Mouse (Mus musculus) myocyte (in vitro differentiated cells): ENCODE data around the gene BC048679. TPM values are rescaled to one million over a fixed set of nuclear protein-coding genes. Genes with fewer than 3 reads are reported as not detected.
A peak's percentile ranks its signal among the peaks of the same experiment; 100 is the strongest.

Experiments used
- H3K27me3 ChIP-seq: one replicate; pipeline ENCODE4 v1.6.1; 2011; ENCODE audit not compliant: control insufficient read depth, insufficient read depth, insufficient read length
- H3K36me3 ChIP-seq: one replicate; pipeline ENCODE4 v1.6.1; 2011; ENCODE audit not compliant: control insufficient read depth, insufficient read depth
- H3K4me2 ChIP-seq: one replicate; pipeline ENCODE4 v1.6.1; 2011; ENCODE audit warnings: low read depth, control low read depth
- H3K4me3 ChIP-seq: one replicate; pipeline ENCODE4 v1.5.1; 2011; ENCODE audit warnings: mild to moderate bottlenecking, control low read depth, moderate library complexity
- H3K79me2 ChIP-seq: one replicate; pipeline ENCODE4 v1.6.1; 2011; ENCODE audit not compliant: control insufficient read depth, insufficient read depth
- H3ac ChIP-seq: one replicate; pipeline ENCODE4 v1.6.1; 2011; ENCODE audit not compliant: control insufficient read depth, insufficient read length
- CEBPB ChIP-seq: IDR thresholded peaks from 2 replicates; pipeline ENCODE4 v1.6.1; 2011; ENCODE audit warnings: mild to moderate bottlenecking, moderate library complexity; ENCODE audit not compliant: poor library complexity, insufficient read depth, severe bottlenecking
- E2F4 ChIP-seq: IDR thresholded peaks from one replicate; pipeline ENCODE4 v1.6.1; 2011; ENCODE audit warnings: mild to moderate bottlenecking, control low read depth, moderate library complexity; ENCODE audit not compliant: insufficient read depth
- MAX ChIP-seq: IDR thresholded peaks from one replicate; pipeline ENCODE4 v1.6.1; 2011; ENCODE audit warnings: low read depth, mild to moderate bottlenecking, control low read depth
- MYOD1 ChIP-seq, 3 experiments: IDR thresholded peaks; one replicate each; pipeline ENCODE4 v1.6.1; 2011; ENCODE audit warnings: control low read depth in 2 of 3, low read depth in 2 of 3, mild to moderate bottlenecking in 2 of 3, moderate library complexity in 1 of 3; ENCODE audit not compliant: insufficient read length in 2 of 3, control insufficient read depth in 1 of 3
- MYOG ChIP-seq, 3 experiments: IDR thresholded peaks; one replicate each; pipeline ENCODE4 v1.6.1; 2011; ENCODE audit warnings: control low read depth in 2 of 3, low read depth in 2 of 3, mild to moderate bottlenecking in 2 of 3; ENCODE audit not compliant: insufficient read length in 2 of 3, control insufficient read depth in 1 of 3, insufficient read depth in 1 of 3
- POLR2A ChIP-seq: IDR thresholded peaks from one replicate; pipeline ENCODE4 v1.6.1; 2011; ENCODE audit warnings: low read depth, mild to moderate bottlenecking, control low read depth, moderate library complexity; ENCODE audit not compliant: insufficient read length
- POLR2AphosphoS2 ChIP-seq: IDR thresholded peaks from one replicate; pipeline ENCODE4 v1.6.1; 2011; ENCODE audit warnings: low read depth, control low read depth; ENCODE audit not compliant: insufficient read length
- REST ChIP-seq: IDR thresholded peaks from one replicate; pipeline ENCODE4 v1.6.1; 2011; ENCODE audit warnings: mild to moderate bottlenecking, control low read depth, moderate library complexity; ENCODE audit not compliant: insufficient read depth, insufficient read length
- SRF ChIP-seq: IDR thresholded peaks from one replicate; pipeline ENCODE4 v1.6.1; 2011; ENCODE audit warnings: low read depth; ENCODE audit not compliant: control insufficient read depth, insufficient read length
- TCF12 ChIP-seq: IDR thresholded peaks from one replicate; pipeline ENCODE4 v1.6.1; 2011; ENCODE audit warnings: mild to moderate bottlenecking, control low read depth; ENCODE audit not compliant: poor library complexity, insufficient read depth, severe bottlenecking
- TCF3 ChIP-seq: IDR thresholded peaks from one replicate; pipeline ENCODE4 v1.6.1; 2011; ENCODE audit warnings: low read depth, control low read depth; ENCODE audit not compliant: insufficient read length
- USF1 ChIP-seq: IDR thresholded peaks from one replicate; pipeline ENCODE4 v1.6.1; 2011; ENCODE audit warnings: low read depth, mild to moderate bottlenecking, control low read depth, moderate library complexity
- polyA plus RNA-seq: library from polyadenylated mRNA; unstranded; fragments of >200 nt; fragmentation: generic; extraction: Trizol; gene quantifications from one replicate; pipeline ENCODE4 v1.2.1, GENCODE M21; 2012; ENCODE audit warnings: missing spikeins

The BC048679 gene
- polyA plus RNA-seq, 1 experiment: not detected

DNA sequence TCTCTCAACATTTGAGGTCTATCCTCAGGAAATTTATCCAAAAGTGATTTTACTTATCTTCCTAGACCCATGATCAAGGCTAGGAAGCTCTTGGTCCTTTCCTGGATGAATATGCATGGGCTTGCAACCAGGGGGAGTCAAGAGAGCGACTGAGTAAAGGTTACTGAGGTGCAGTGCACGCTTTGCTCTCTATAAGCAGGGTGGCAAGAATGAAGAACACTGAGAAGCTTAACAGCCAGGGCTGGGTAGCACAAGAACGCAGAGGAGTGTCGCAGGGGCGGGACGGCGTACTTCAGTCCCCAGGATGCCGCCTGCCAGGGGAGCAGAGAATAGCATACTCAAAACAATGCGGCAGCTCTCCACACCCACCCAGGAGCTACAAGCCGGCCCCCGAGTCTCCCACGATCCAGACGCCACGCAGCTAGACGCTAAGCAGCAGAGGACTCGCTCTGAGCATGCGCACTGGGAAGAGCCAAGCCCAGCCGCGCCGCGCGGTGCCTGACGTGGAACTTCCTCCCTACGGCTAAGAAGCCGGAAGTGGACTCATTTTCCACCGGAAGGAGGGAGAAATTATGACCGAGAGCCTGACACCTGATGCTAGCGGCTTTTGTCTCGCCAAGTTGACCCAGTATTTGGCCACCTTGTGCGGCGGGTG, 25.1 kb upstream of the BC048679 start:
- Histone ChIP-seq H3K4me3 (peak overlapping the region; percentile 70), H3K4me2 (peak overlapping the region; percentile 96), H3ac (peak overlapping the region; percentile 64), H3K79me2 (peaks cover 22% of the 10 kb centered on the region), H3K27me3 (no peaks in the 10 kb centered on the region), H3K36me3 (peaks cover 3% of the 10 kb centered on the region)
- TF ChIP-seq MAX (no peak), TCF12 (no peak), POLR2A (peak; percentile 87), REST (no peak), E2F4 (no peak), MYOG (IDR thresholded peaks at IDR 0.05; ENCODE audit: control insufficient read depth in 1 of 3, insufficient read depth in 1 of 3, insufficient read length in 2 of 3, low read depth in 2 of 3) (no peak), SRF (no peak), USF1 (no peak), CEBPB (no peak), MYOD1 (IDR thresholded peaks at IDR 0.05; ENCODE audit: control insufficient read depth in 1 of 3, insufficient read length in 2 of 3, low read depth in 2 of 3) (no peak), TCF3 (no peak), POLR2AphosphoS2 (peak; percentile 83)

DNA sequence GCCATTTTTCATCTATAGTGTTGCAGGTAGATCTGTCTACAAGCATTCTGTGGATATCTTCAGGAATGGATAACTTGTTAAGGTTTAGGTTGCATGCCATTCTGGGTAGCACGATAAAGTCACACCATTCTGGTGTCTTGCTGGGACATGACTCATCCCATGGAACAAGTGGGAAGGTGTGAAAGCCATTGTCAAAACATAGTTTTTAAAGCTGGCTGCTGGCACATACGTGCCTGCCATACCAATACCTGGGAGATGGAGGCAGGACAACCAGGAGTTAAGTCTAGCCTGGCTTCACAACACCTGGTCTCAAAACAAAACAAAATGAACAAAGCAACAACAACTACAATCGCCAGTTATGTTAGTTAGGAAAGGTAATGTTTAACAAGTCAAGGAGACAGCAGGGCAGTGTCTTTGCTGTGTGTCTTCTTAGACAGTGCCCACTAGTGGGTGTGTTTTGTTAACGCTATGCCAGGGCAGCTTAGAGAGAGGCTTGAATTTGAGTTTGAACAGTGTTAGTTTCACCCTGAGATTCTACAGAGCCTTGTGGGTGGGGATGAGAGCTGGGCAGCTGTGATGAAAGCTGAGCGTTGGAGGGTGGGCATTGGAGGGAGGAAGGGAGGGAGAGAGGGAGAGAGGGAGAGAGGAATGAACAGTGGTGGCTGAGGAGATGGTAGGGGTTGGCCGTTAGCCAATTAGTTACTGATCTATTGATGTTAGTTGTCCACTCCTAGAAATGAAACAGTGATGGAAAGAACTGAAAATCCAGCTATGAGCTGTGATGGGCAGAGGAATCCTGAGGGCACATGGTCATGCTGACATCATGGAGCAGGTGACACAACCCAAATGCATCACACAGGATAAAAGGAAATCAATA, 18.3 kb upstream of the BC048679 start:
- Histone ChIP-seq H3ac (no peak overlapping the region), H3K4me2 (no peak overlapping the region), H3K27me3 (peaks cover 16% of the 10 kb centered on the region), H3K4me3 (no peak overlapping the region), H3K36me3 (no peaks in the 10 kb centered on the region), H3K79me2 (no peaks in the 10 kb centered on the region)
- TF ChIP-seq TCF12 (no peak), POLR2A (no peak), REST (no peak), USF1 (no peak), E2F4 (no peak), TCF3 (no peak), MAX (no peak), MYOD1 (IDR thresholded peaks at IDR 0.05; ENCODE audit: control insufficient read depth in 1 of 3, insufficient read length in 2 of 3, low read depth in 2 of 3) (no peak), MYOG (IDR thresholded peaks at IDR 0.05; ENCODE audit: control insufficient read depth in 1 of 3, insufficient read depth in 1 of 3, insufficient read length in 2 of 3, low read depth in 2 of 3) (no peak), POLR2AphosphoS2 (no peak), SRF (no peak), CEBPB (no peak)

DNA sequence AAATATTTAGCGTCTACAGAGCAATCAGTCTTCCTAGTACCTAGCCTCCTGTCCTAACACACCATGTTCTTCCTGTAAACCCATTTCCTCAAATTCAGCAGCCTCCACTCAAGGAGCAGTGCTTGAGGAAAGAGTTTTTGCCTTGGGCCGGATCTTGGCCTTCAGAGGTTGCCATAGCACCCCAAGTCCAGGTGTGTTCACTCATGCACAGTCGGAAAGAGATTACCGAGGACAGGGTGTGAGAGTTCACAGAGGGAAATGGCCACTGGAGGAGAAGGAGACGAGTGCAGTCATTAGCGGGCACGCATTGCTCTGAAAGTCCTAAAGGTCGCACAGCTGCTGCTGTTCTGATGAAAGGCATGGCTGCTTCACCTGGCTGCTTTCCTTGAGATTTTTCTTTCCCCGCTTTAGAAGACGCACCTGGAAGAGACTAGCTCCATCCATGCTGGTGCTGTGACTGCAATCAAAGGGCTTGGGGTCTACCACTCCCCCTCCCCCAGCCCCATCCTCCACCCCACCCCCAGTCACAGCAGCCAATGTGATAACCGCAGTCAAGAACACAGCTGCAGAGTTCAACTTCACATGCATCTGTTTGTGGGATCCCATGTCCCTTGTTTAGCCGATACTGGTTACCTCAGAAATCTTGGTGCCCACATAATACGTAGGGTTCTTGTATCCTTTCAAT, 17.0 kb upstream of the BC048679 start:
- H3K79me2 ChIP-seq: no peaks in the 10 kb centered on the region
- H3K36me3 ChIP-seq: no peaks in the 10 kb centered on the region
- peaks cover 18% of the 10 kb centered on the region for H3K27me3 ChIP-seq
- TF ChIP-seq CEBPB (no peak), MYOD1 (IDR thresholded peaks at IDR 0.05; ENCODE audit: control insufficient read depth in 1 of 3, insufficient read length in 2 of 3, low read depth in 2 of 3) (no peak), POLR2AphosphoS2 (no peak), POLR2A (no peak), REST (no peak), SRF (no peak), E2F4 (no peak), TCF12 (no peak), MYOG (IDR thresholded peaks at IDR 0.05; ENCODE audit: control insufficient read depth in 1 of 3, insufficient read depth in 1 of 3, insufficient read length in 2 of 3, low read depth in 2 of 3) (no peak), MAX (no peak), TCF3 (no peak), USF1 (no peak)
- no peak overlapping the region for H3ac ChIP-seq
- no peak overlapping the region for H3K4me3 ChIP-seq
- H3K4me2 ChIP-seq: no peak overlapping the region

DNA sequence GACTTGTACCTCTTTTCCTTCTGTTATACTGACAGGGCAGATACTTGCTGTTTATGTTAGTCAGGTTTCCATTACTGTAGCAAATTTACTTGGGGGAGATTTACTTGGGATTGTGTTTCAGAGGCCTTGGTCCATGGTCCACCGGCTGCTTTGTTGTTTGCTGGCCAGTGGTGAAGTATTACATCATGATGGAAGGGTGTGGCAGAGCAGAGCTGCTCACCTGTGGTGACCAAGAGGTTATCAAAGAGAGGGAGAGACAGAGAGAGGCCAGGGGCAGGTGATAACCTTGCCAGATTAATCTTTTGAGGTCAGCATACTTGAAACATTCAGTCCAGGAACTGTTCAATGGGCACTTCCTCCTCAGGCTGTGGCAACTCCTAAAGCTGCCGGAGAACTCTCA, 3.0 kb upstream of the BC048679 start:
- Histone ChIP-seq H3K4me2 (no peak overlapping the region), H3K79me2 (no peaks in the 10 kb centered on the region), H3ac (no peak overlapping the region), H3K4me3 (no peak overlapping the region), H3K27me3 (peaks cover 40% of the 10 kb centered on the region), H3K36me3 (no peaks in the 10 kb centered on the region)
- TF ChIP-seq MAX: no peak
- no peak for TF ChIP-seq CEBPB
- no peak for TF ChIP-seq REST
- TF ChIP-seq USF1: no peak
- no peak for TF ChIP-seq E2F4
- TF ChIP-seq MYOG (IDR thresholded peaks at IDR 0.05; ENCODE audit: control insufficient read depth in 1 of 3, insufficient read depth in 1 of 3, insufficient read length in 2 of 3, low read depth in 2 of 3): no peak
- TF ChIP-seq POLR2AphosphoS2: no peak
